Mouse (Mus musculus): Measurements from ENCODE around the gene Pycr1. TPM values are rescaled to one million over a fixed set of nuclear protein-coding genes. Genes with fewer than 3 reads are reported as not detected.
A peak's percentile ranks its signal among the peaks of the same experiment; 100 is the strongest.
"Not testable (repeated sequence)": the region's sequence is repeated elsewhere in the genome, so short reads cannot be mapped to it uniquely, and the experiment has no call there.

The Pycr1 gene
- 24.7 and 24.8 TPM in 2 replicates for polyA plus RNA-seq (2015; fragmentation: Nextera tagmentation; extraction: Ambion mirVana)

- no peaks in the 10 kb centered on the region for H3K9me3 ChIP-seq
- no peaks in the 10 kb centered on the region for H3K36me3 ChIP-seq
- peaks cover 27% of the 10 kb centered on the region for H3K4me1 ChIP-seq (replicated peaks)
- ATAC-seq (ENCODE audit: low read depth), result peak; percentile 99
- H3K4me3 ChIP-seq, result peak within 1 kb of the TSS; percentile 49
- H3K9ac ChIP-seq, result peak within 1 kb of the TSS; percentile 78
- H3K27ac ChIP-seq (replicated peaks), result peak within 1 kb of the TSS; percentile 34; the same call in 1 of the 2 replicates
- peak within 1 kb of the TSS; percentile 82 for H3K4me2 ChIP-seq
- H3K27me3 ChIP-seq, result 0 out of 2 replicates have a peak, but pooled peaks cover 4% of the 10 kb centered on the region
- WGBS, result 0% methylated on average over 15 of the region's 15 CpGs
Measured at GRCm38 (mm10) chr11:120643601-120643987, at the start of gene Pycr1. TSS of gene Pycr1 (minus strand) at chr11:120643769.

GRCm38 (mm10) chr11:120692471-120693011, 49.0 kb upstream of the Pycr1 start:
- ATAC-seq (ENCODE audit: low read depth), result no peak
- 98% methylated on average over 4 of the region's 4 CpGs for WGBS
- Histone ChIP-seq H3K27ac (replicated peaks) (no peak overlapping the region), H3K27me3 (no peaks in the 10 kb centered on the region), H3K4me1 (replicated peaks) (peaks cover 23% of the 10 kb centered on the region), H3K4me3 (no peak overlapping the region), H3K9ac (no peak overlapping the region), H3K36me3 (peaks cover 75% of the 10 kb centered on the region), H3K4me2 (no peak overlapping the region), H3K9me3 (no peaks in the 10 kb centered on the region)

- Histone ChIP-seq H3K27ac (replicated peaks) (no peak overlapping the region), H3K4me1 (replicated peaks) (peaks cover 4% of the 10 kb centered on the region; the same call in 1 of the 2 replicates), H3K4me2 (no peak overlapping the region), H3K9me3 (no peaks in the 10 kb centered on the region), H3K27me3 (no peaks in the 10 kb centered on the region), H3K4me3 (no peak overlapping the region), H3K36me3 (peaks cover 83% of the 10 kb centered on the region), H3K9ac (no peak overlapping the region)
- ATAC-seq (ENCODE audit: low read depth), result no peak
- WGBS, result 82% methylated on average over 3 of the region's 3 CpGs
Measured at GRCm38 (mm10) chr11:120689365-120689764, 45.8 kb upstream of the Pycr1 start.

GRCm38 (mm10) chr11:120686650-120687272, 43.2 kb upstream of the Pycr1 start:
- Histone ChIP-seq H3K4me2 (no peak overlapping the region), H3K4me3 (no peak overlapping the region), H3K9ac (no peak overlapping the region), H3K9me3 (no peaks in the 10 kb centered on the region), H3K4me1 (replicated peaks) (no peaks in the 10 kb centered on the region; the same call in 1 of the 2 replicates), H3K27me3 (no peaks in the 10 kb centered on the region), H3K27ac (replicated peaks) (peak overlapping the region; percentile 52; the same call in 1 of the 2 replicates), H3K36me3 (peaks cover 76% of the 10 kb centered on the region)
- 72% methylated on average over 20 of the region's 20 CpGs for WGBS
- no peak for ATAC-seq (ENCODE audit: low read depth)

- H3K4me3 ChIP-seq, result no peak overlapping the region
- H3K9me3 ChIP-seq, result no peaks in the 10 kb centered on the region
- WGBS, result 93% methylated on average over 2 of the region's 2 CpGs
- H3K36me3 ChIP-seq, result peaks cover 79% of the 10 kb centered on the region
- H3K27ac ChIP-seq (replicated peaks), result no peak overlapping the region
- H3K4me2 ChIP-seq, result no peak overlapping the region
- H3K4me1 ChIP-seq (replicated peaks), result no peaks in the 10 kb centered on the region; the same call in 1 of the 2 replicates
- H3K27me3 ChIP-seq, result no peaks in the 10 kb centered on the region
- no peak overlapping the region for H3K9ac ChIP-seq
- ATAC-seq (ENCODE audit: low read depth), result no peak
Measured at GRCm38 (mm10) chr11:120684660-120685059, 41.1 kb upstream of the Pycr1 start.

- Histone ChIP-seq H3K4me3 (no peak overlapping the region), H3K9me3 (no peaks in the 10 kb centered on the region), H3K9ac (no peak overlapping the region), H3K4me2 (no peak overlapping the region), H3K27me3 (no peaks in the 10 kb centered on the region), H3K36me3 (peaks cover 79% of the 10 kb centered on the region), H3K4me1 (replicated peaks) (no peaks in the 10 kb centered on the region; the same call in 1 of the 2 replicates), H3K27ac (replicated peaks) (no peak overlapping the region)
- 90% methylated on average over 2 of the region's 2 CpGs for WGBS
- ATAC-seq (ENCODE audit: low read depth), result no peak
Measured at GRCm38 (mm10) chr11:120684086-120684485, 40.5 kb upstream of the Pycr1 start.

GRCm38 (mm10) chr11:120683536-120683935, 40.0 kb upstream of the Pycr1 start:
- Histone ChIP-seq H3K9ac (no peak overlapping the region), H3K27ac (replicated peaks) (no peak overlapping the region), H3K27me3 (no peaks in the 10 kb centered on the region), H3K9me3 (no peaks in the 10 kb centered on the region), H3K36me3 (peaks cover 79% of the 10 kb centered on the region), H3K4me3 (no peak overlapping the region), H3K4me2 (no peak overlapping the region), H3K4me1 (replicated peaks) (no peaks in the 10 kb centered on the region; the same call in 1 of the 2 replicates)
- ATAC-seq (ENCODE audit: low read depth), result no peak
- WGBS, result 92% methylated on average over 3 of the region's 3 CpGs

GRCm38 (mm10) chr11:120682683-120683082, 39.1 kb upstream of the Pycr1 start:
- WGBS, result 96% methylated on average over 5 of the region's 5 CpGs

GRCm38 (mm10) chr11:120679909-120680308, 36.3 kb upstream of the Pycr1 start:
- no peak for ATAC-seq (ENCODE audit: low read depth)
- H3K4me2 ChIP-seq, result no peak overlapping the region
- peaks cover 77% of the 10 kb centered on the region for H3K36me3 ChIP-seq
- no peak overlapping the region for H3K9ac ChIP-seq
- H3K9me3 ChIP-seq, result no peaks in the 10 kb centered on the region
- H3K27me3 ChIP-seq, result no peaks in the 10 kb centered on the region
- H3K4me3 ChIP-seq, result no peak overlapping the region
- no peak overlapping the region for H3K27ac ChIP-seq (replicated peaks)
- 88% methylated on average over 3 of the region's 3 CpGs for WGBS
- peaks cover 7% of the 10 kb centered on the region for H3K4me1 ChIP-seq (replicated peaks)

More at GRCm38 (mm10) chr11:120682683-120683082, 39.1 kb upstream of the Pycr1 start:
- H3K4me3 ChIP-seq, result no peak overlapping the region
- H3K27ac ChIP-seq (replicated peaks), result no peak overlapping the region
- ATAC-seq (ENCODE audit: low read depth), result no peak
- H3K9me3 ChIP-seq, result no peaks in the 10 kb centered on the region
- H3K4me2 ChIP-seq, result no peak overlapping the region
- peaks cover 79% of the 10 kb centered on the region for H3K36me3 ChIP-seq
- H3K9ac ChIP-seq, result no peak overlapping the region; the same call in 1 of the 2 replicates
- H3K4me1 ChIP-seq (replicated peaks), result no peaks in the 10 kb centered on the region; the same call in 1 of the 2 replicates
- no peaks in the 10 kb centered on the region for H3K27me3 ChIP-seq

- no peak overlapping the region for H3K4me3 ChIP-seq
- H3K9me3 ChIP-seq, result no peaks in the 10 kb centered on the region
- H3K27me3 ChIP-seq, result no peaks in the 10 kb centered on the region
- peaks cover 60% of the 10 kb centered on the region for H3K36me3 ChIP-seq
- peaks cover 23% of the 10 kb centered on the region for H3K4me1 ChIP-seq (replicated peaks)
- WGBS, result 92% methylated on average over 4 of the region's 4 CpGs
- no peak for ATAC-seq (ENCODE audit: low read depth)
- no peak overlapping the region for H3K9ac ChIP-seq
- H3K27ac ChIP-seq (replicated peaks), result no peak overlapping the region
- no peak overlapping the region for H3K4me2 ChIP-seq
Measured at GRCm38 (mm10) chr11:120676951-120677350, 33.4 kb upstream of the Pycr1 start.

GRCm38 (mm10) chr11:120675875-120676274, 32.3 kb upstream of the Pycr1 start:
- 86% methylated on average over 4 of the region's 5 CpGs for WGBS
- not testable (repeated sequence) for H3K4me3 ChIP-seq; H3K9ac ChIP-seq; H3K27me3 ChIP-seq; H3K9me3 ChIP-seq; H3K27ac ChIP-seq (replicated peaks); ATAC-seq (ENCODE audit: low read depth); H3K4me2 ChIP-seq
- peaks cover 23% of the 10 kb centered on the region for H3K4me1 ChIP-seq (replicated peaks)
- H3K36me3 ChIP-seq, result peaks cover 51% of the 10 kb centered on the region

GRCm38 (mm10) chr11:120673594-120674122, 30.1 kb upstream of the Pycr1 start:
- 41% methylated on average over 12 of the region's 12 CpGs for WGBS
- peaks cover 23% of the 10 kb centered on the region for H3K4me1 ChIP-seq (replicated peaks)
- peak overlapping the region; percentile 94 for H3K4me2 ChIP-seq
- H3K9me3 ChIP-seq, result no peaks in the 10 kb centered on the region
- H3K36me3 ChIP-seq, result peaks cover 29% of the 10 kb centered on the region
- peak overlapping the region; percentile 87 for H3K9ac ChIP-seq
- ATAC-seq (ENCODE audit: low read depth), result peak; percentile 38
- peak overlapping the region; percentile 94 for H3K27ac ChIP-seq (replicated peaks)
- peak overlapping the region; percentile 71 for H3K4me3 ChIP-seq
- H3K27me3 ChIP-seq, result no peaks in the 10 kb centered on the region
